Mouse (Mus musculus) skeletal muscle tissue, adult 2 months (tissue): ENCODE measurements around the gene Akap6.

Source experiments
- DNase-seq: peaks from one replicate; pipeline ENCODE4 v3.0.0-alpha.2; 2012; ENCODE audit warnings: low read depth, low spot score

Gene Akap6

DNA sequence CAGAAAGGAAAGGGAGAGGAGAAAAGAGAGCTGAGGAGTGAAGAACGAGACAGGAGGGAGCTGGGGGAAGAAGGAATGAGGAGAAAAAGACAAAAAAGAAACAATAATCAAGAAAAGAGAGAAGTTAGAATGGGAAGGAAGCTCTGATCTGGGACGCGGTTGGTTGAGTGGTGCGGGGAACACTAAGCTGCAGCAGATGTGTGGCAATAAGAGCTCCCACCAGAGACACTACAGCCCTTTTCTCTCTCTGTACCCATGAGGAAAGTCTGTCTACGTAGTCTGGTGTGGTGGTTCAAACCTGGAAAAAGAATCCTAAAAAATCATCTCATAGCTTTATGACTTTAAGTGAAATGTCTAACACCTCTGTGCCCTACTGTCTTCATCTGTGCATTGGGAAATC is 204.9 kb downstream of the Akap6 start:
- no peak for DNase-seq

DNA sequence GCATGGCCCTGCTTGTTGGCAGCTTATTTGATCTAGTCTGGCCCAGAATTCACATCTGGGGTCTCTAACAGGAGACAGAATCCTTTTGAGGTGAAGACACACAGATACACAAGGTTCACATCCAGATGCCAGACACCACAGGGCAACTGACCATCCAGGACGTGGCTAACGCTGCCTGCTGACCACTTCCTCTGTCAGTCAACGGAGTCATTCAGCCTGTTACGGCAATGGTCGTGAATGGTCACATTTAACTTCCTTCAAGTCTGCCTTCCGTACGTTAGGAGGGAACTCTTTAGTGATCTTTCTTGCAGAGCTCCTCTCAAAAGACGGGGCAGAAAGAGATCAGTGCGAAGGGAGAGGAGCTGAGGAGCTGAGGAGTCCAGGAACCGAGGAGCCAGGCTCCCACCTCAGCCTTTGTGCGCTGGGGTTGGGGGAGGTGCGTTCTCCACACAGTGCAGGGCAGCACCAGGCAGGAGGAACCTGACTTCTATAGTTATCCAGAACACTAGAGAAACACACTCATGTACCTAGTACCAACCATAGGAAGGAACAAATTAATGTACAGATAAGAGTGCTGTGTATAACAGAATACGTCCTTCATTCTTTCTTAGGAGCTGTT is 209.4 kb downstream of the Akap6 start:
- no peak for DNase-seq

DNA sequence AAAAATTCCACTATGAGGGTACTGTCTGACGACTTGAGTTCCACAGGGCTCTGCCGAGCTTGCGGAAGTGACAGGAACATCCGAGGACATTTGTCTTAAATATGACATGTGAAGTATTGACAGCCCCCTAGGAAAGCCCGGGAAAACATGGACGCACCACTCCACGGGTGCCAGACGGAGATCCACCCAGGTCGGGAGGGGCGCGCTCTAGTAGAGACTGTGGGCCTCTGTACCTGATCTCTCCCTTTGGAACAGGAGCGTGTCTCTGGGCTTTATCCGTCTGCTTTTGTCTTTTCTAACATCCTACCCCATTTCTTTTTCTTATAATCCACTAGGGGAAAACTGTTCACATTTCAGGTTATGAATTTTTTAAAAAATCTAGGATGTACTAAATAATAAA is 211.2 kb downstream of the Akap6 start:
- DNase-seq: no peak

DNA sequence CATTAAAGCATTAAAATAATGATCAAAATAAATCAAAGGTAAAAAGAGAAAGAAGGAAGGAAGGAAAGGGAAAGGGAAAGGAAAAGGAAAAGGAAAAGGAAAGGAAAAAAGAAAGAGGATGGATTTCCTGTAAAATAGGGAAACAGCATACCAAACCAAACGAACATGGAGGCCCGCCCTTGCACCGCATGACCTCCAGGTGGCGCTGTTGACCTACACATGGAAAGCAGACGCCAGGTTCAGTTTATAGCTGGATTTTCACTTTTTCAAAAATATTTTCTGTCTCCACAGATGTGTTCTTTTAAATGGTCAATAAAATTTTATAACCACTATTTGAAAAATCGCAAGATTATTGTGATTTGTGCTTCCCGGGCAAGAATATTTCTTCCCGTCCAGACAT is 211.6 kb downstream of the Akap6 start:
- no peak for DNase-seq

DNA sequence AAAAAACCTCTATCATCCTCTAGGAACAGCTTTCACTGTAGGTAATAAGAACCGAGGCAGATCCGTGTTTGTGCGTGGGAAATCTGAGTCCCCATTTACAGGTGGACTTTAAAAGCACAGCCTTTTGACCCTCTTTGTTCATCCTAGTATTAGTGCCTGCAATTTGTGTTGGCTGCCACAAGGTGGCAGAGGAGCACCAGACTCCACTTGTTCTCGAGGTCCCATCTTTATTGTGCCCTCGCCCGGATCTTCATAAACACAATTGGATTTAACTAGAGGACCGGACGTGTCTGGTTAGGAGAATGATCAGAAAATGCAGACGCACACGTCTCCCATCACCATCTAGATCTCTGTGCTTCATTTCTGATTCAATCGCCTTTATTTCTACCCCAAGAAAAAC is 219.8 kb downstream of the Akap6 start:
- no peak for DNase-seq

DNA sequence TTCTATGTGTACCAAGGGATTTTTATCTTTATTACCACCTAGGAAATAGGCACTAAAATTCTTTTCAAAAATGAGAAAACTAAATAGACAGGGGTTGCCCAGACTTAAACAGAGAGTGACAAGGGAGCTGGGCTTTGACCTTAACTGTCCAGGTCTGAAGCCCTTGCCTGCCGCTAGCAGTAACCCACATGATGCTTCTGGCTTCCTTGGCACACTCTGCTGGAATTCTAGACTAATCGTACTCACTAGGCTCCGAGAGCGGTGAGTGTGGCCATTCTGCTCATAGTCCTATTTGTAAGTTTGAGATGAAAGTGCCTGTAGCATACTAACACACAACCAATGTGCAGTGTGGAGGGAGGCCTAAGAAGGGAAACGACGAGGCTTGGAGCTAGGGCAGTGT is 223.3 kb downstream of the Akap6 start:
- DNase-seq: no peak

DNA sequence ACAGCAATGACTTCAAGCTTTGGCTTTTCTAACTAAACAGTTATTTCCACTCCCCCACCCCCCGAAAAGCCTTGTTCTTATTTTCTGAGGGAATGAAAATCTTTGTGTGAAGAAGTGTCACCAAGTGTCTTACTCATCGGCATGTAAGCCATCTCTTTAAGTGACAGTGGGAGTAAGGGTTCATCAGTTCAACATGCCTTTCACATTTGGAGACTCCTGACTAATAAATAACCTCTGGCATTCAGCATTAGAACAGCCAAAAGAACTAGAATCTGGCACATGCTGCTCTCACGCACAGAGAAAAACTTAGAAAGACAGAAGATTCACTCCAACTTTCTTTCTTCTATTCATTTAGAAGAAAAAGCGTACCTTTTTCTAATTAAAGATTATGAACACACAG is 226.3 kb downstream of the Akap6 start:
- DNase-seq: no peak

DNA sequence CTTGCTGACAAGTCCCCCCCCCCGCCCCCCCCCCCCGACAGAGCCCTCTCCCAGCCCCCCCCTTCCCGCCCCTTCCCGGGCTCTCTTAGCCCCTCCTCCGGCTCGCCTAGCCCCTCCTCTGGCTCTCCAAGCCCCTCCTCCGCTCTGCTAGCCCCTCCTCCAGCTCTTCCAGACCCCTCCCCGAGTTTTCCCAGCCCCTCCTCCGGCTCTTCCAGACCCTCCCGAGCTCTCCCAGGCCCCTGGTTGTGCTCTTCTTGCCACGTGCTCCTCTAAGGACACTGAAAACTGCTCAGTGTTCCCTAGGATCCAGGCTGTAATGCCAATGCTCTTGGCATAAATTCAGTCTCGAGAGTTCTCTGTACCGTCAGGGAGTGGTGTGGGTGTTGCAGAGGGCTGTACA is 234.6 kb downstream of the Akap6 start:
- no peak for DNase-seq

DNA sequence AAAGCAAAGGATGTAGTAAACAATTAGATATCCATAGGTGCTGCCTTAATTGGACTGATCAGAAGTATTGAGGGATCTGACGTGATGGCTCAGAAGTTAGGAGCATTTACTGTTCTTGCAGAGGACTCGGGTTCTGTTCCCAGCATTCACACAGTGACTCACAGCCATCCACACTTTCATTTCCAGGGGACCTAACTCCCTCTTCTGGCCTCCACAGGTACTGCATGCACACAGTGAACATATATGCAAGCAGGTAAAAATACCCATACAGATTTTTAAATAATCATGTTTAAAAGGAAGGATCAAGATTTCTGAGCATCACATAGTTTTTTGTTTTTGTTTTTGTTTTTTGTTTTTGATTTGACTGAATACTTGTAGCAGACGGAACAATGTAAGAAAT is 235.8 kb downstream of the Akap6 start:
- no peak for DNase-seq

DNA sequence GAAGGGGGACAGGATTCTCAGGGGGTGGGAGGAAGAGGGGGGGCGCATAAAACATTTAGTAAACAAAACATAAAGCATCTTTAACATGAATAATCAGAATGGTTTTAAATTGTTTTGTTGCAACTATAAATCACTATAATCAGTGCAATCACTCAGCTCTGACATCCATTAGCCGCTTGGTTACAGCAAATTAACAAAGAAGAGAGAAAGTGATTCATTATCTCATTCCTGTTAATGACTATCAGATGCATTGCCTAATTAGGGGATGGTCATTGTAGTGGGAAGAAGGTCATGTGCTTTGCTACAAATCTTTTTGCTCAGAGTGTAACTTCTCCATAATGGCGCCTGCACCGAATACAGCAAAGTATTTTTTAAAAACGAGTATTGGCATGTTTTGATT is 239.6 kb downstream of the Akap6 start:
- no peak for DNase-seq

DNA sequence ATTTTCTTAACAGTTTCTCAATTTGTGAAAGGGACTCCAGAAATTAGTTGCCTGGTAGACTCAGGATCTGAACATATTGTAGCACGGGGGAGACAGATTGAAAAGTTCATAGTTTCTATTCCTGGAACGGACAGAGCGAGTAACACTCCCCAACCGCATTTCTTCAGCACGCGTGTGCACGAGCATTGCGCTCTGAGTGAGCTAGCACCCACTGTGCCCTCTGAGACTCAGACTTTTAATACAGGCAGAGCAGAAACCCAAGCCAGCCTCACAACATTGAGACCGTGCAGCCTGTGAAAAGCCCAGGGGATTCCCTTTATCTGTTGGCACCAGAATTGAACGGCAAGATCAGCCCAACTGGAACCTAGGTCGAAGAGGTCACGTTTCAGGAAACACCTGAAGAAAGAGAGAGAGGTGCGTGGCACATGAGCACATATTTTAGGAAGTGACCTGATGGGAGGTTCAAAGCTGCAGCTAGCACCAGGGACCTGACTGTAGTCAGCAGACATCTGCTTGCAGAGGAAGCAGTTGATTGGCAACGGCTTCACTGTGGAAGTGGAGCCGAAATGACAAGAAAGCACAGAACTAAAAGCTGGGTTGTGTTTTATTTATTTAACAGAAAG is 240.3 kb downstream of the Akap6 start:
- no peak for DNase-seq

DNA sequence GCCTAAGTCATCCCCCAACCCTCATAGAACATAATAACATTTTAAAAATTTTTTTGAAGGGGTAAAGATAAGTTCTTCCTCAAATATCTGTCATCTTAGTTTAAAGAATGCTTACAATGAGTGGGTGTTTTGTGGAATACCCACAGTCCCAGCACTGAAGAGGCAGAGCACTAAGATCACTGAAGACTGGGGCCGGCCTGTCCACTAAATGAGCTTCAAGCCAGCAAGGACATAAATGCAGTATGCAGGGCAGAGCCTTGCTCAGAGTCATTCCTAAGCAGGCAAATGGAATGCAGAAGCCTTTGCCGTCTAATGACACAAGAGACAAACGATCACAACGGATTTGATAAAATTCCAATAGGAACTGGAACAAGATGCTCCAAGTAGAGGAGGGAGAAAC is 242.8 kb downstream of the Akap6 start:
- DNase-seq: no peak

DNA sequence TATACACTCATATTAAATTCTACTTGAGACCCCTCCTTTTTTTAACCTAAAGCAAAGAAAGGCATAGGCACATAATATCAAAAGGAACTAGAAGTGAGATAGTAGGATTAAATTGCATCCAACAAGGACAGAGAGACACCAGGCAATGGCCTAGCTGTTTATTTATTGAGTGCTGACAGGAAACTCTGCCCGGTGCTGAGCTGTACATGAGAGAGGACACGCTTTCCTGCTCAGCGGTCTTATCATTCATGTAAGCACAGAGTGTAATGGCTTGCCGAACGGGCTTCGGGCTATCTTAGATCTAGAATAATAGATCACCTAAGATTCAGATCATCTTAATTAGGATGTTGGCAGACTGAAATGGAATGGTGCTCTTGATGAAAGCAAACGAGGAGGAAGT is 245.1 kb downstream of the Akap6 start:
- peak; percentile 26 for DNase-seq

DNA sequence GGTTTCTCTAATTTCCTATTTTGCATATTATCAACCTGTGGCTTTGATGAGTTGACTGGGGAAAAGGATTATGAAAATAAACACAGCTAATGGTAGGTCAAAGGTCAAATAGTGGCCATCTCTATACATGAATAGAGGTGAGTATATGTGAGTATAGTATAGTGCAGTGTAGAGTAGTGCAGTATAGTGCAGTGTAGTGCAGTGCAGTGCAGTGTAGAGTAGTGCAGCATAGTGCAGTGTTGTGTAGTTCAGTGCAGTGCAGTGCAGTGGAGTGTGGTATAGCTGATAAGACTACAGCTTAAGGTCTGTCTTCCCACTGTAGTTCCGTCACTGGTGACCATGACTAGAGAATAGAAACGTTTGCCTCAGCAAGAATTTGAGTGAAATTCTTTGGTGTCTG is 245.8 kb downstream of the Akap6 start:
- no peak for DNase-seq

DNA sequence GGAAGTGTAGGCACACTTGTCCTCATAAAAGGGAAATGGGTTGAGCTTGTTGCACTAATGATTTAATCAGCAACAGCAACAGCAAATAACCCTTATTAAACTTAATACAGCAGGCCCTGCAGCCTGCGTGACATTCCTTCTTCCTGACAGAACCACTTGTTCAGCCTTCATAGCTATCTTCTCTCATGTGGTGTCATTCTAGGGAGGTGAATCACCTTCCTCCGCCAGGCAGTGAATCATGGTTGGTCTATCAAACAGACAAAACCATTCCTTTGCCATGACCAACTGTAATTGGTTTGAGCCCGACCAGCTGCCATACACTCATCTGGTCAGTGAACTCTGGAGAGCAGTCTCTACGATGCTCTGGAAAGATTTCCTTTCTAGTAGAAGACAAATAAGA is 251.5 kb downstream of the Akap6 start:
- no peak for DNase-seq

DNA sequence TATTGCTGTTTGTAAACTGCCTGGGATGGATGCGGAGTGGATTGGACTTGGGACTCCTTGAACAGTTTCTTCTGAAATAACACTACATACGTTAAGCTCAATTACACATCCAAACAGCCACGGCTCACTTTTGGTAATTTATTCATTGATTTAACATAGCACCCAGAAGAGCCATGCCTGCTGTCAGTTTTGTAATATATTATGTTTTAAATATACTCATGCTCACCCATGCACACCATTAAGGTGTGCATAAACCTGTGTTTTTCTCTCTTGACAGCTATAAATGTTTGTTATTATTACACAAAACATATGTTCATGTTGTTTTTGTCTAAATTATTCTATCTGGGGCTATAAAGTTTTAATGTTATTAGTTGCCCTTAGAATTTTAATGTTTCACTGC is 258.4 kb downstream of the Akap6 start:
- DNase-seq: no peak

DNA sequence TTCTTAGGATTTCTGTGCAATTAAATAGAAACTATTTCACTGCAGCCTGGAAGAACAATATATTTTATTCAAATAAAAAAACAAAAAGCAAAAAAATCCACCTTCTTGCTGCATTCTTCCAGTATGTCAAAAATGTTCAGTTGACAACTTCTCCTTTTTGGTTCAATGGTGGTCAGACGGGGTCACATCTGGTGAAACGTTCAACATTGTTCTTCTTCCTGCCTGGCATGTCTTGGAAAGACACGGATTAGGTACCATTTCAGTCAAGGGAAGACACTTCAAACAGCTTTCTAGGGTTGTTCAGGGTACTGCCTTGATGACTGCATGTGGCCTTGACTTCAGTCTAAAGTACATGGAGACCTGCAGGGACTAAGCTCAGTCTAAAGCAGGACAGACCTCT is 258.8 kb downstream of the Akap6 start:
- DNase-seq: no peak

DNA sequence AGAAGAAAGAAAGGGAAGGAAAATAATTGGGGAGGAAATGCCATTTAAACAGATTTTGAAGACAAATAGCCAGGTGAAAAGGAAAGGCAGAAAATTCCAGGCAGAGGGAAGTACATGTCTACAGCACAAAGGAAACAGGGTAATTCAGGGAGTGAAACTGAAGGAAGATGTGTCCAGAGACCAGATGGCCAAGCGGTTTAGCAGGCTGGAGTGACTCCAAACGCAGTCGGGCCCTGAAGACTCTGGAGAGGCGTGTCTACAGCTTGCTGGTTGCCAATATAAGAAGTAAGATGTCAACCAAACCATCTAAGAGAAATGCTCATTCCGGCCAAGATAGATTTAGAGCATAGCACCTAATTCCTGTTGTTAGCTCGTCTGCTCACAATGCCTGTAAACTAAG is 292.6 kb downstream of the Akap6 start:
- DNase-seq: no peak

DNA sequence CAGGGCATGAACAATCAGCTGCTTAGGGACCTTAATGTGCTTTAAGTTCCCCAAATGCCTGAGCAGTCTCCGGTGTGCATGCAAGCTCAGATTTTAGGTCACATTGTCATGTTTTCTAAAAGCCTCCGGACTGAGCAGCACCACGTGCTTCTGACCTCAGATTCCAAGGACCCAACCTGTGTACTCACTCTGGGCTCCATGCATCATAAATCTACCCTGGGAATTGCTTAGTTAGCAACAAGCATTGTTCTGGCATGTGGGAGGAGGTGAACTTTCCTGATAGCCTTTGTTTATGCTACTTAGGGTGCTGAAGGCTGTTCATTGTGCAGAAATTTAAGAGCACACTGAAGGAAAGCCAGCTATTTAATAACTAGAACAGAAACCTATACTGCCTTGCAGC is 313.2 kb downstream of the Akap6 start:
- no peak for DNase-seq

DNA sequence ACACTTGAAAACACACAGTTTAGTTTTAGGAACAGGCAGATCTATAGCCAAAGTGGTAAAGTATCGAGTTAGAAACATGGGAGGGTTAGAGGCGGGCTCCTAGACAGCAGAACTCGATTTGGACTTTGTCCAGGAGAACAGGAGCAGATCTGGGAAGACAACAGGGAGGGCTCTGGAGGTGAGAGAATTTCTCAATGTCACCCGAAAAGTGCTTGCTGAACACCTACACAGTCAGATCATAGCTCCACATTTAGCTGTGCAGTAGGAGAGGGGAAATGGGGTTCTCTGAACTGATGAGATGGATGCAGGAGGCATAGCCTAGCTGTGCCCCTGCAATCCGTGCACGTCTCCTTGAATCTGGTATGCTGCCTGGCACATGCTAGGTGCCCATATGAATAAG is 315.4 kb downstream of the Akap6 start:
- DNase-seq: no peak

DNA sequence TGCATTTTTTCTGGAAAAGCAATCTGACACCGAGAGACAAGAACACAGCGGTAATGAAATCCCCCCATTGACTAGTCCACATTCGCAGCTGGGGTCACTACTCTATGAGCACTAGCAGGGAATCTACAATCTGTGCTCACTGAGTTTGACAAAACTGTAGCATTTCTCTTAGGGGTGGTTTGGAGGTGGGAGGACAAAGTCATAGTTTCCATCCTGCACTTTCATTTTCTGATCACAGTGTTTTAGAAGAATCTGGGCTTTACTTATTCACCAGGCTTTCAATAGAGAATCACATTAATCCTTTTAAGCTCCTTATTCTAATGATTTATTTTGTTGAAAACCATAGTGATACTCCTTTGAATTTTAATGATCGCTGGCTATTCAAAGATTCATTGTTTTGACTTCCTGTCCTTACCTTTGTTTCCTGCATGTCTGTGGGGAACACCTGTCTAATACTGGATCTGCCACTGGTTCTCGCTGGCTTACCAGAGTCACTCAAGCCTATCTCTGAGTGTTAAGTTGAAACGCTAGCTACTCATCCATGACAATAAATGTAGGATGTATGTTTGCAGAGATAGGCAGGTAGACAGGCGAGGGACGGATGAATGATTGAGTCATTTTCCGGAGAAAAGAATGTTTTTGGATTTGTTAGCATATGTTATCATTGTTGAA is 325.5 kb downstream of the Akap6 start:
- DNase-seq: no peak

DNA sequence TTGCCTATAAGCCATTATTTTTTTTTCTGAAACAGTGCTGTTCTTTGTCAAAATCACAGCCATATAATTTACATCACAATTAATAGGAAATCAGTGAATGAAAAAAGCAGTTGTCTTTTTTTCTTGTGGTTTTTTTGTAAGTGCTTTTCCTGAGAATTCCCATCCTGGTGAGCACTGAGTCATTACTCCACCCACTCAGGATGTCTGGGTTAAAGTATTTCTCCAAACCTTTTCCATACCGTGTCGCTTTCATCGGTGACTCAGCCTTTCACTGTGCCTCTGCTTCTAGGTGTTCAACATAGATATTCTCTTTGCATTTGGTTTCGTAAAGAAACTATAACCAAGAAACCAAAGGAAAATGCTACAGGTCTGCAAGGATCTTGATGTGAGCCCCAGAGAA is 328.1 kb downstream of the Akap6 start:
- no peak for DNase-seq

DNA sequence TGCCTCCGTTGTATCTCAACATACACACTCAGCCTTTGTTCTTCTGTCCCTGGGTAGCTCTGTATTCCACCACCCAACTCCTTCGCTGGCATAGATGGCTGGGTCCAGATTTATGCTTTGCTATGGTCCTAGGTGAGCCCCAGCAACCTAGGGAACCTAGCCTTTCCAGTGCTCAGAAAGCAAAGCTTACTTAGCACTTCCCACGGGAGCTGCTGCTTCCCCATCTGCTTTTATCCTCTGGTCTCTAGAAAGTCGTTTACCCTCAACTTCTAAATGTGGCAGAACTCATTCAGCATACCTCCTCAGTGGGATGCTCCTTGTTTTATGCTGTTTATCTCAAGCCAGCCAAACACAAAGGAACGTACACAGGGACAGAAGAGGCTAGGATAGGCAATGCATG is 329.7 kb downstream of the Akap6 start:
- no peak for DNase-seq

DNA sequence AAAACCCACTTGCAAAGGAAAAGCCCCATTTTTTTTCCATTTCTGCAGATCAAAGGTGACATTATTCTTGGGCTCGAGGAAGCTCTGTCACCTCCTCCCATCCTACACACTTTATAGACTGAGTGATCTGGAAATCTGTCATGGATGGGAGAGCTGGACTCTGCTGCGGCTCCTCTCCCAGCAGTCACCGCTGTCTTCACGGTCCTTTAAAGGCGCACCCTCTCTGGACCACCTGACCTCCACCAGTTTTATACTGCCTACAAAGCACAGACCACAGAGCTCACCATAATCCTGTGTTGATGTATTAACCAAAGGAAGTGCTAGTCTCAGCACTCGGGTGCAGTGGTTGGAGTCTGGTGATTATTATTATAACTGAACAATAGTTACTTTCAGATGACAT is 330.7 kb downstream of the Akap6 start:
- DNase-seq: no peak
